Mouse (Mus musculus) heart, postnatal 36 days (tissue): ENCODE results near the gene Plxdc2. TPM values are rescaled to one million over a fixed set of nuclear protein-coding genes. Genes with fewer than 3 reads are reported as not detected.

Experiments
- DNase-seq, 2 experiments: peaks; one replicate each; pipeline ENCODE4 v3.0.0; 2021 to 2022
- intact Hi-C: fragments of 180-260 bp; cut with DNase I; formaldehyde crosslinking; loops from one replicate; pipeline ENCODE4 v1.15.1; 2025
- total RNA-seq, 2 experiments: library from RNA; stranded (reverse); gene quantifications; 2 replicates each; pipeline ENCODE4 v1.2.3; 2021

Gene Plxdc2
- 10 to 100 TPM; 20.3 to 23.1 TPM for total RNA-seq

DNA sequence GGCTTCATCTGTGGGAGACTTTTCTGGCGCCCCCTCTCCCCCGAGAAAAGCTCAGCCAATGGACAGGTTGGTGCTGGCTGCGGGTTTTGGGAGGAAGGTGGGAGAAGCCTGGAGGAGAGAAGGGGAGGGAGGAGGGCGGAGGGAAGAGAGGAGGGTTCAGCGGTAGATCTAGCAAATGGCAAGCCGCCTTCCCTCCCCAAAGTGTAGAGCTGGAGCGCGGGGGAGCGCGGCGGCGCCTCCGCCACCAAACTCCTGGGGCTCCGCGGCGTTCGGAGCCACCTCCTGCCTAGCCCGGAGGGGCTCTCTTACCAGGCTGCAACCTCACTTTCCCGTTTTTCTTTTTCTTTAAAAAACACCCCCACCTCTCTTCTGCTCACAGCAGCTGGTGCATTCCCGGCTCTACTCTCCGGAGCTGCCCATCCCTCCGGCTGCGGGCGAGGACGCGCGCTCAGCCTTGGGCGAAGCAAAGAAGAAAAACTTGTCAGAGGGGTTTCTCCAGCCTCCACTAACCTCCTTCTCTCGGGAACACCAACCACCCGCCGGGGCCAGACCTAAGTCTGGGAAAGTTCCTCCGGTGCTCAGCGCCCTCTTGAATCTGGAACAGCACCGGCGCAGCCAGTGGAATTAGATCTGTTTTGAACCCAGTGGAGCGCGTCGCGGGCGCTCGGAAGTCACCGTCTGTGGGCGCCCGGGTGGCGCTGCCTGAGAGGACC lies at the start of gene Plxdc2:
Plxdc2 (plus strand) TSS at position 199 of the 713 bp plus-strand sequence.
- DNase-seq: peak; percentile 74 to 81
- intact Hi-C loops: loop anchor here (5.0 to 10.0 kb wide), 4 partner anchors 96 to 1061 kb away; no protein-coding TSS in a partner anchor

DNA sequence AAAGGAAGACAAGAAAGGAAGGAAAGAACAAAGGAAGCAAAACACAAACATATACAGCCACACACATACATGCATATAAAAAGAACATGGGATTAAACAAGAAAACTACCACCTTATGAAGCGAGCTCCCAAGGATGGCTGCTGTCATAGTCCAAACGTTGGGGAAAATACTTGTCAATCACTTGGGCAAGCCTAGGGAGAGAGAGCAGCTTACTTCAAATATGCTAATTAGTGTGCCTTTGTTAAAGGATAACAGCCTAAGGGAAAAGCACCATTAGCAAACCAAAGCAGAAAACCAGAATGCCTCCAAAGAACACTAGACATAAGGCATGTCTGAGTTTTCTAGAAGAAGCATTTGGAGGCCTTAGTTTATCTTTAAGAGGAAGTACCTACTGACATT lies 45.7 kb upstream of the Plxdc2 start:
- intact Hi-C loops: loop anchor here (10.0 kb wide), 1 partner anchor 1216 kb away; no protein-coding TSS in a partner anchor
- no peak for DNase-seq

DNA sequence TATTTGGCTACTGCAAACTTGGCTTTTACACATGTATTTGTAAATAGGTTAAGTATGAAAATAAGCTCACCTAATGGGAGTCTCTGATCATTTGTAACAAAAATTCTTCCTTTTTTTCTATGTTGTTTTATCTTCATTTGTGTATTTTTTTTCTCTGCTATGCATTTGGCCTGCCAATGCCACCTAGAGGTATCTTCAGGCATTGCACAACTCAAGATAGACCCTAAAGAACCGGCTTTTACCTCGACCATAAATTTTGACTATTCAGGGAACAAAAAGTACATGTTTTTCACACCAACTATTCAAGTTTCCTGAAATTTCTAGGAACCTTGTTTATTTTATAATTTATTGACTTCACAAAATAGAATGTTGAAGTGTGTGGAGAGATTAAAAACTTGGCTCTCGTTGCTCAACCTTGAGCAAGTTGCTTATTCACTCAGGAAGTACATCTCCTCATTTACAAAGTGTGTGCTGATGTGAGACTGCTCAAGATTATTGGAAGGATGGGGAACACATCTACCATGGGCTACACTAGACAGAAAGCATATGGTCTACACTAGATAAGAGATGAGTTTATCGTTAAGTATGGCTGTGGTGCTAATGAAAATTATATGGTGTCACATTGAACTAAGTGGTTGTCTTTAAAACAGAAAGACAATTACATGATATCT lies 43.6 kb upstream of the Plxdc2 start:
- DNase-seq: no peak

DNA sequence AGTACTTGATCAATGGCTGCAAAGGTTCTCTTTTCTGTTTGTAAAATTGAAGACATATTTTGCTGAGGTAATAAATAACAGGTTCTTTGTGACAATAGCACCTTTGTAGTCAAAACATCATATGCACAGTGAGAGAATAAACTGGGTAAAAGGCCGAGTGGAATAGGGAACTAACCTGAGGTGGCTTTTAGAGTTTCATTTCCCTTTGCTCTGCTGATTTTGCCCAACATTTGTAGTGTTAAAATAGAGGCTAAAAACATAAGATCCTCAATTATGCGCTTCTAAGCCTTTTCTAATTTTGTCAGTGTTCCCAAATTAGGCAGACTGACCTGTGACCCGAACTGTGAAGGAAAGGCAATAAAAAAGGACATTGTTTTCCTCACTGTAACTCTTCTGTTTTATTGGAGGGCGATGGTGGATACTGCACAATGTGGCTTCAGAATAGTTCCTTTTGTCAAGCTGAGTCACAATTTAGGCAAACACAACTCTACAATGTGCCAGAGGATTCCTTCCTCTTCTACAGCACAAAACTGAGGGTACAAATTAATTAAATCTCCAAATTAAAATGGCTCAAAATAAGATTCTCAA lies 20.8 kb upstream of the Plxdc2 start:
- intact Hi-C loops: no loop called here
- no peak for DNase-seq

More for the DNA sequence above, 43.6 kb upstream of the Plxdc2 start:
- intact Hi-C loops: loop anchor here (10.0 kb wide), 1 partner anchor 1218 kb away; no protein-coding TSS in a partner anchor

DNA sequence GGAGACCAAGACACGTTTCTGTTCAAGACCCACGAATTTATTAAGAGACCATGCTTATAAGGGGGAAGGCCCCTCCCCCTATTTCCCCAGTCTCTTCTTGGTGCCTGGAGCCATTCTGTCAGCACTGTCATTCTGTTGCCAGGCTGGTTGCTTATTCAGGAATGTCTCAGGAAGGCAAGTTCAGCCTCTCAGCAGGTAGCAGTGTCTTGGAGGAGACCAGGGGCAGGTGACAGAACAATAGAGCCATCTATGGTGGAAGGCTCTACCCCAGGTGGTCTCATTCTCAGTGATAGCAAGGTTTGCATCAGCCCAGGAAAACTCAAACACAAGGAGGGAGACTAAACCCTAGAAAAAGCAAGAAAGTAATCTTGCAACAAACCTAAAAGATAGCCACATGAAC lies 11.5 kb upstream of the Plxdc2 start:
- intact Hi-C loops: no loop called here
- no peak for DNase-seq

DNA sequence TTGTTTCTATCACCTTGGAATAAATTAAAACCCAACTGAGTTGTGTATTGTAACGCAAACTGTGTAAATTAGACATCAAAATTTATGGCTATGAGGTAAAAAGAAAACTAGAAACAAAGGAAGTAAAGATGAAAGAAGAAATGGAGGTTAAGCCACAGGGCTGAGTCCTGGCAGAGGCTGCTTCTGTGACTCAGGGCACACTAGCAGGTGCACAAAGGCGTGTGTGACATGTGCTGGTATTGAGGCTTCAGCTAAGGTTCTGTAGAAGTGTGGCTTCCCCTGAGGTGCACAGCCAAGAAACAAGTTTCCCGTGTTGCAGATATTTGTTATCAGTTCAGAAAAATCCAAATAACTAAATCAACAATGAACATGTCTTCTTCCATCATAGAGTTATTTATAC lies 5.0 kb upstream of the Plxdc2 start:
- intact Hi-C loops: loop anchor here (10.0 kb wide), 1 partner anchor 394 kb away; no protein-coding TSS in a partner anchor
- no peak for DNase-seq

DNA sequence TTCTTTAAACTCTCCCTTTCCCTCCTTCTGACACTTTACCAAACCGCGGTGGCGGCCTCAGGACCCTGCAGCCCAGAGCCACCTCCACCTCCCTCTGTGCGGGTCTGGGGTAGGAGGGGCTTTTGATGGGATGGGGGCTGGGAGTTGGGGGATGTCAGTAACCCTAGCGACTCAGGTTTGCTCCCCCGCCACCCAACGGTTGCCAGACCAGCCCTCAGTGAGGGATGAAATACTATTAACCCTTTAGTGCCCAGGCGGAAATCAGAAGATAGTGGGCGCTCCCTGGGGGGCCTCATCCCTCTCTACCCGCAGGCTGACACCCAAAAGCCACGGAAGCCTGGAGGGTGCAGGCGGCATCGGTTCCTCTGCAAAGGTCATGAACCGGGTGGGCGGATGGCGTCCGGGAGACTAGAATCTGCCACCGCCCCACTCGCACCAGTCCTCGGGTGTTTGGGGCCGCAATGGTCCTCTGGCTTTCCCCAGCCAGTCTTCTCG lies 446 bp upstream of the Plxdc2 start:
- no peak for DNase-seq
- intact Hi-C loops: loop anchor here (5.0 to 10.0 kb wide), 4 partner anchors 97 to 1062 kb away; no protein-coding TSS in a partner anchor

DNA sequence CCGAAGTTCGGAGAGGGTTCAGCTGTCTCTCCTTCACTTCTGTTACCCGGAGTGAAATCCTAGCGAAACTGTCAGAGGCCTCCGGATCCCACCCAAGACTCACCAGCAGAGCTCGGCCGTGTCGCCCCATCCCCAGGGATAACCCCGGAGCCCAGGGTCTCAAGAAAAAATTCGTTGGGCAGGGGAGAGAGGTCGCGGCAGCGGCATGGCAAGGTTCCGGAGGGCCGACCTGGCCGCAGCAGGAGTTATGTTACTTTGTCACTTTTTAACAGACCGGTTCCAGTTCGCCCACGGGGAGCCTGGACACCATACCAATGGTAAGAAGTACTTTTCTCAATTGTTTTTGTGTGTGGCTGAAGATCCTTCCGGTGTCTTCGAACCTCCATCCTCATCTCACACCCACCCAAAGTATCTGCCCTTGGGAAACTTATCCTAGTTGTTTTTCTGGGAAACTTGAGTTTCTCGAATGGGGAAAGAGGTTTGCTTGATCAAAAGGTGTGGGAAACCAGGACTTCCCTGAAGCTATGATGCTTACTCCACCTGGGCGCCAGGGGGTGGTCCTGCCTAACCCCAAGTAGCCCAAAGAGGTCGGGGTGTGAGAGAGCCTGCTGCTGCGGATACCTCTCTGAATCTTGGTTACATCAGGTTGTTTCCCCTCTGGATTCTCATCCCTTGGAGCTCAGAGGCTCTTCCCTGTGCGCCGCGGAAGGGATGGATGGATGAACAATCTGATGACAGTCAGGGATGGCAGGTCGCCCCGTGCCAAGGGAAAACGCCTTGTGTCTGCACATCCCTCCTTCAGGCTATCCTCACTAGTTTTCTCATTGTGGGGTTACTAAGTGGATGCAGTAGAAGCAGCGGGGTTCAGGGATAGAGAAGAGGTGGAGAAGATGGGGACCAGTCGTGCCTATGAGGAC lies 1.1 kb downstream of the Plxdc2 start:
- intact Hi-C loops: loop anchor here (5.0 to 10.0 kb wide), 4 partner anchors 95 to 1060 kb away; no protein-coding TSS in a partner anchor
- DNase-seq: peak; percentile 23 to 42

DNA sequence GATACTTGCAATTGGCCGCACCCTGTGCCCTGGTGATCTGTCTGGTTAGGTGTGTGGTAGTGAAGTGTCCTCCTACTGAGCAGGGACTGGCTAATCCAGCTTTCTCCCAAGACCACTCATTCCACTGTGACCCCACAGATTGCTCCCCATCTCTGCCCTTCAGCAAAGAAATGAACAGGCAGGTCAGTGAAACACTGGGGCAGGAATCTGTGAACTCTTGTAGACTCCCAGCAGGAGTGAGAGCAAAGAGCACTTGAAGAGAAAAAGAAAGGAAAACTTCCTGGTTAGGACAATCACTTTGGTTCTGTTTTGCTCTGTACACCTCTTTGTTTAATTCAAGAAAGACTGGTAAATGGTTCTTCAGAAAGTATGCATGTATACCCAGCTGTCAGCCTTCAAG lies 1.8 kb downstream of the Plxdc2 start:
- intact Hi-C loops: loop anchor here (5.0 to 10.0 kb wide), 4 partner anchors 94 to 1059 kb away; no protein-coding TSS in a partner anchor
- no peak for DNase-seq

DNA sequence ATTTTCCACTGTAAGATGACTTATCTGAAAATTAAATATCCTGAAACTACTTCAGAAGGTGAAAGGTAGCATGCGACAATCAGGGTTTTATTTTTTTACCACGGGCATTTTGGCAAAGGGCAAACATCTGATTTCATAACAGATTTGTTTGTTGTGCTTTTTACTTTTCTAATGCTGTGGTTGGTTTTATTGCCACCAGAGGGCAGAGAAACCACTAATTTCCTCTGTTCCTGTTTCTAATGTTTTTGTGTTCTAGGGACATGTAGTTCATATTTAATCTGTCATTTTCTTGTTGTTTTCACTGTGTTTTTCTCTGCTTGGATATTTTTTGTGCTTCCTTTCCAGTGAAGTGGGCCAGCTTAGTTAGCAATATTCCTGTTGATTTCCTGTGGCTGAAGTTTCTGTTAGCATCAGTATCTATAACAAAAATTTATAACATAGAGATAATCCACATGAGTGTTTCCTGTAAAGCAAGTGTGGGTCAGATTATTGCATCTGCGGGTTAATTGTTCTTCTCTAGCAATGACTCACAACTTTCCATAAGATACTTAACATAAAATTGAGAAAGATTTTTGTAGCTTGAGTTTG lies 3.3 kb downstream of the Plxdc2 start:
- intact Hi-C loops: loop anchor here (1.0 to 10.0 kb wide), 5 partner anchors 93 to 1058 kb away; no protein-coding TSS in a partner anchor
- peak in 1 of 2 experiments; percentile 29 for DNase-seq

DNA sequence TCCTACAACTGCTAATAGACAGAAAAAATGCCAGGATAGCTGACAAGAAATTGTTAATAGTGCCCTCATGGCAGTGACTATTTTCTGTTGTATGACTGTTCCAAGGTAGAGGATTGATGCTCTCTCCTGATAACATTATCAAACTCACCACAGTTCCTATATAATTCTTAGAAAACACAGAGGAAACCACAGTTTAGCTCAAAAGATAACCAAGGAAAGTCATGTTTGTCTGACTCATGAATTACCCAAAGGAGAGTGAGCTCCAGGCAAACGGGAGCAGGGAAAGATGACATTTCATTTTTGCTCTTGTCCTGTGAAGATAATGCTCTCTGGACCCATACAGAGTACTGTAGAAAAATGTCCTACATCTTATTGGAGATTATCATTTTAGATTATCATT lies 8.6 kb downstream of the Plxdc2 start:
- DNase-seq: no peak
- intact Hi-C loops: loop anchor here (5.0 to 10.0 kb wide), 2 partner anchors 460 to 823 kb away; no protein-coding TSS in a partner anchor

DNA sequence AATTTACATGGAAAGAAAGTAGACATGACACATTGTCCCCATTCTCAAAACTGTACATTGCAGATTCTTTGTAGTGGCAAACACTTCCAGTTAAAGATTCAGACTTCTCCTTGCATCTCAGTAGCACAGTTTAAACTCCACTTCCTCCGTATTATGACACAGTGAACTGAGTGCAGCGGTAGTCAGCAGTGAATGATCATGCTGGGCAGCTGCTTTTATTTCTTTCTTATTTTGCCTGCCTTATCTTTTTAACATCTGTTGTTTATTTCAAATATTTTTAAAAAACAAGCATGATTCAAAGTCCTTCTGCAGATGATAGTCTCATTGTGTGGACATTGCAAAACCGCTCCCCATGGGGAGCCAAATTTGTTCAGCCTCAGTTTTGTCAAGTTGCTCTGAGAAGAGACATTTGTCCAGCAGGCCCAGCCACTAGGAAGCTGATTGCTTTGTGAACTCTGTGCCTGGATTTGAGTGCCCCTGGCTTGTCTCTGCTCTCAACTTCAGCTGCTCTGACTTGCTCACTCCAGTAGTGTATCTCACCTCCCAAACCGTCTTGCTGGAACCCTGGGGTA lies 9.8 kb downstream of the Plxdc2 start:
- intact Hi-C loops: loop anchor here (10.0 kb wide), 1 partner anchor 459 kb away; no protein-coding TSS in a partner anchor

DNA sequence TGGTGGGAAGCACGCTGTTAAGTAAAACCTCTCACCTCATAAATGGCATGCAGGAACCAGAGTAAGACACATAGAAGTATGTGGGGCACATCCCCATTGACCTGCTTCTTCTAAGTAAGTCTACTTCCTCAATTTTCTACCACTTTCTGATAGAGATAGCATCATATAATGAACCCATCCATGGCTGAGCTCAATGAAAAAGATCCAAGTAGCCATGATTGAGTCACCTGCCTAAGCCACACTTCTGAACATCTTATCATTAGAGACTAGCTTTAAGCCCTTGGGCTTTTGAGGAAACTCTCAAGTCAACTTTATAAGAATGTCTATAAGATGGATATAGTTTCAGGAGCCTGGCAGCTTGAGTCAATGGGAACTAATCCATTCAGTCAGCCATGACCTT lies 14.3 kb downstream of the Plxdc2 start:
- intact Hi-C loops: no loop called here

More for the DNA sequence above, 9.8 kb downstream of the Plxdc2 start:
- DNase-seq: peak in 1 of 2 experiments; percentile 44

DNA sequence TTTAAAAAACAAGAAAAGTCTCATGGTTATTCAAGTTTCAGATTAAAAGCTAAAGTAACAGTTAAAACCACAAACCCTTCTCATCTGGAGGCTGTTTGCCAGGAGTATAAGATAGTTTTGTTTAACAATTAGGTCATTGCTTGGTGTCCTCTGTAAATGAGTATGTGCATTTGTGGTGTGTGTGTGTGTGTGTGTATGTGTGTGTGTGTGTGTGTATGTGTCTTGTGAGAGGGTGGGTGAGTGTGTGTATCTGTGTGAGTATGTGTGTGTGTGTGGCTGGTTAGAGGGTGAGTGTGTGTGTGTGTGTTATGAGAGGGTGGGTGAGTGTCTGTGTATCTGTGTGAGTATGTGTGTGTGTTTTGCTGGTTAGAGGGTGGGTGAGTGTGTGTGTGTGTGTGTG lies 18.2 kb downstream of the Plxdc2 start:
- intact Hi-C loops: no loop called here
- DNase-seq: no peak

More for the DNA sequence above, 14.3 kb downstream of the Plxdc2 start:
- DNase-seq: no peak

DNA sequence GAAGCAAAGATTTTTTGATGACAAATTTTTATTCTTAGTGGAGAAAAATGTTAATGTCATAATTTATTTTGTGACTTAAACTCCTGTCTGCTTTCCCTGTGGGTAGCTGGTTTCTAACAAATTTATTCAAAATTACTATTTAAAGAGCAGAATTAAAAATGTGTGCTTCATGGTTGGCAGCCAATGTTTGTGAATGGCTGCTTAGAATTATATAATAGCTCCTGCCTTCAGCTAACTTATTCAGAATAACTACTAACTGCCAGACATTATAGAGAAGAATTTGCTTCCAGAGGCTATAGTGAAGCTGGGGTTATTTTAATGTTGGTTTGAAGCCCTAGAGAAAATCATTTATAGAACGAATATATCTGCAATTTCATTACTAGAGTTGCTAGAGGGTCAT lies 30.1 kb downstream of the Plxdc2 start:
- DNase-seq: no peak
- intact Hi-C loops: no loop called here

DNA sequence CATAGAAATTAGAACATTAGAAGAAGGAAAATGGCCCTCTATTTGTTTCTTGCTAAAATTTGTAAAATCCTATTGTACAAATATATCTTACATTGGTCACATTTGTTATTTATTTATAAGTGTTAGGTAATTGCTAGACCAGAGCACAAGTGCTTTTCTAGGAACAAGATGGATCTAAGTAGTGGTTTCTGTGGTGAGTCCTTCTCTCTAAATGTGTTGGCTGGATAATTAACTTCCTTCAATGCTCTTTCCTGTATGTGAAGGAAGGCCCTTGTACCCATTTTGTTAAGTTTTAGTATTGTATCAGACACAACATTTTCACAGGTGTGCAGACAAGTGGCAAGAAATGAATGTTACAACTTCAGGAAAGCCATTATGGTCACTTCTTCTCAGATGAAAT lies 30.6 kb downstream of the Plxdc2 start:
- no peak for DNase-seq
- intact Hi-C loops: no loop called here

DNA sequence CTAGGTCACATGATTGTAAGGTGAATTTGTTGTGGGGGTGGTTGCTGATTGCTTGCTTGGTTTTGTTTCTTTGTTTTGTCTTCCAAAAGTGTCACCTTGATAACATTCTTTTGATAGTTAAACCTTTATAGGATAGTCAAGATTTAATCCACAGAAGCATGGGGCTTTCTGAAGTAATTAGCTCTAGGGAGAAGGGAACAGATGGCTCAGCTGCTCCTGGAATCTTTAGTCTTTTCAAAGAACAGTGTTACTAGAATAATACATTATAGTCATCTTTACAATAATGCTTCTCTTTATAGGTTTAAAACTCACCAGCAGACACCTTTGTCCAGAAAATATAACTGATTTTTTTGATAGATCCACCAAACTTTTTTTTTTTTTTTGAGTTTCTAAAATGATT lies 31.7 kb downstream of the Plxdc2 start:
- DNase-seq: no peak
- intact Hi-C loops: no loop called here

DNA sequence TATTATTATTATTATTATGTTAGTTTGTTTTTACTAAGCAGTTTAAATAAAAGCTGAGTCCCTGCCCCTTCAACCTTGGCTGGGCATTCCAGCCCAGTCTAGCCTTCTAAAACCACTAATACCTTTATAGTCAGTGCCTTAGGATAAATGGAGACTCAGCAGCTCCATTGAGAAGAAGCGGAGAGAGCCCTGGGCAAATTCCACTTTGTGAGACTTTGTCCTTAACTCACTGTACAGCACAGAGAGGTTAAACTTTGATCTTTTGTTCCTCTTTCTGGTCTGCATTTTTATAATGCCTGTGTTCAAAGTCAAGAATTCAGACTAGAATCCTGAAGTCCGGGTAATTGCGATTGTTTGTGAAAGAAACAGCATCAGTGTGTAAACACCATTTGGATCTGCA lies 41.4 kb downstream of the Plxdc2 start:
- intact Hi-C loops: no loop called here
- DNase-seq: no peak

DNA sequence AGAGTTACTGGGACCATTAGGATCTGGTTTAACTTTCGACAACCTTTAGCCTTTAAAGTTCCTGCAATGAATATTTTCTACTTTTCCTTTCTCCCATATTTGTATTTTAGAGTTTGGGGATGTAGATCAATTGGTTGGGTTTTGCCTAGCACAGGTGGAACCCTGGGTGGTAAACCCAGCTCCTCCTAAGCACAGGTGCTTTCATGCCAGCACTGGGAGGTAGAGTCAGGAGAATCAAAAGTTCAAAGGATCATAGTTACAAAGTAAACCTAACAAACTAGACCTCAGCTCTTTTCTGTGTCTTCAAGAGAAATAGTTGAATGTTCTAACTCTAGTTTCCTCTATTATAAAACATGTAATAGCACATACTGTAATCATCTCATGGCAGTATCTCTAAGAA lies 41.9 kb downstream of the Plxdc2 start:
- no peak for DNase-seq
- intact Hi-C loops: no loop called here
